Mouse (Mus musculus): ENCODE measurements around the gene Mybpc3. TPM values are rescaled to one million over a fixed set of nuclear protein-coding genes. Genes with fewer than 3 reads are reported as not detected.

The Mybpc3 gene
- polyA plus RNA-seq, 1 experiment from 2014 or later: not detected

DNA sequence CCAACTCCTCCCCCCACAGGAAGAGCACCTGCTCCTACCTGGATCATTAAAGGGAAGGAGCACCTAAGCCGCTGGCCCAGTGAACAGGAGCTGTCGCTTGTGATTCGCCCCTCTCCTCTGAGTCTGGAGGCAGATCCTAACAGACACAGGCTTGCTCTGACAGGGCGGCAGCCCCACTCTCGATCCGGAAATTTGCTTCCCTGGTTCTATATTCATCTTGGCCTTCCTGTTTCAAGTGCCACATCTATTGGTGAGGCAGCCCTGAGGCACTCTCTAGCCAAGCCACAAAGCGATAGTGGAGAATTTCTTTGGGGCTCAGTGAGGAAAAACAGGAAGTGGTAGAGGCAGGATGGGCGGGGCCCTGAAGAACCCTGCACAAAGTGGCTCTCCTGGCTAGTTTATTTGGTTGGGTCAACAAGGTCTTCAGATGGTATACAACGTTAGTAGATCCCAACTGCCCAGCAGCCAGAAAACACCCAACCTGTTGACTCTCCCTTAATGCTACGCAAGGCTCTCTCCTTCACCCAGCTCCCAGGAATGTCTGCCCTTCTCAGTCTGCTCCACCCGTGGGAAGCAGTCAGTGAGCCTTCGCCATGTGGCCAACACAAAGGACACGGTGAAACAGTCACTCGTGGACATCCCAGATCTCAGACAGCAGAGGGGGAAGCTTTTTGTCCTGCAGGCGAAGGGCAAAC, 65.9 kb downstream of the Mybpc3 start, which contains the start of gene Madd:
Gene Madd, minus strand, starts transcription at position 127 of the 695 bp plus-strand sequence.
- Histone ChIP-seq H3K4me3 (replicated peaks; ENCODE audit: low read length) (peak within 1 kb of the TSS; percentile 96), H3K9ac (replicated peaks; ENCODE audit: low read depth, low read length) (peak within 1 kb of the TSS; percentile 83), H3K36me3 (ENCODE audit: control insufficient read depth, insufficient read depth) (no peaks in the 10 kb centered on the region), H3K27ac (ENCODE audit: low read length) (peak within 1 kb of the TSS; percentile 95), H3K4me2 (ENCODE audit: low read length) (peak within 1 kb of the TSS; percentile 98), H3K9me3 (ENCODE audit: control insufficient read depth, low read length) (no peaks in the 10 kb centered on the region), H3K4me1 (replicated peaks; ENCODE audit: control insufficient read depth, insufficient read depth, low read length) (peaks cover 28% of the 10 kb centered on the region), H3K27me3 (replicated peaks; ENCODE audit: control insufficient read depth, insufficient read depth, low read length) (no peaks in the 10 kb centered on the region)
- no peak for ATAC-seq
- 74% methylated on average over 15 of the region's 15 CpGs for WGBS

Other genes starting within 250 kb of the Mybpc3 start
- 28.6 and 29.9 TPM in 2 replicates for gene C1qtnf4, start 232.3 kb upstream of the Mybpc3 start, polyA plus RNA-seq (2015; fragmentation: Nextera tagmentation; extraction: Ambion mirVana)
- 61.9 and 62.3 TPM in 2 replicates for gene Kbtbd4, start 213.4 kb upstream of the Mybpc3 start, polyA plus RNA-seq (2015; fragmentation: Nextera tagmentation; extraction: Ambion mirVana)
- 211 and 212 TPM in 2 replicates for gene Ndufs3, start 213.3 kb upstream of the Mybpc3 start, polyA plus RNA-seq (2015; fragmentation: Nextera tagmentation; extraction: Ambion mirVana)
- gene Celf1, start 177.8 kb upstream of the Mybpc3 start, polyA plus RNA-seq (2015; fragmentation: Nextera tagmentation; extraction: Ambion mirVana): 130 and 144 TPM in 2 replicates
- 0.51 and 0.86 TPM in 2 replicates for gene Rapsn, start 82.5 kb upstream of the Mybpc3 start, polyA plus RNA-seq (2015; fragmentation: Nextera tagmentation; extraction: Ambion mirVana)
- 236 and 238 TPM in 2 replicates for gene Psmc3, start 64.1 kb upstream of the Mybpc3 start, polyA plus RNA-seq (2015; fragmentation: Nextera tagmentation; extraction: Ambion mirVana)
- 23.1 and 33.3 TPM in 2 replicates for gene Slc39a13, start 47.7 kb upstream of the Mybpc3 start, polyA plus RNA-seq (2015; fragmentation: Nextera tagmentation; extraction: Ambion mirVana)
- 1.7 and 1.9 TPM in 2 replicates for gene Spi1, start 35.8 kb upstream of the Mybpc3 start, polyA plus RNA-seq (2015; fragmentation: Nextera tagmentation; extraction: Ambion mirVana)
- gene Madd, start 65.7 kb downstream of the Mybpc3 start, polyA plus RNA-seq (2015; fragmentation: Nextera tagmentation; extraction: Ambion mirVana): 49.3 and 59.4 TPM in 2 replicates
- 2.4 and 2.6 TPM in 2 replicates for gene Nr1h3, start 84.7 kb downstream of the Mybpc3 start, polyA plus RNA-seq (2015; fragmentation: Nextera tagmentation; extraction: Ambion mirVana)
- gene Acp2, start 84.7 kb downstream of the Mybpc3 start, polyA plus RNA-seq (2015; fragmentation: Nextera tagmentation; extraction: Ambion mirVana): 37.6 and 39.0 TPM in 2 replicates
- gene Ddb2, start 118.8 kb downstream of the Mybpc3 start, polyA plus RNA-seq (2015; fragmentation: Nextera tagmentation; extraction: Ambion mirVana): 16.6 and 17.0 TPM in 2 replicates
- gene Pacsin3, start 137.8 kb downstream of the Mybpc3 start, polyA plus RNA-seq (2015; fragmentation: Nextera tagmentation; extraction: Ambion mirVana): 19.2 and 20.4 TPM in 2 replicates
- gene Arfgap2, start 146.8 kb downstream of the Mybpc3 start, polyA plus RNA-seq (2015; fragmentation: Nextera tagmentation; extraction: Ambion mirVana): 77.5 and 77.7 TPM in 2 replicates

All from forebrain, embryonic 16.5 days (tissue).